Mouse (Mus musculus): ENCODE data around the gene Skint10.

The Skint10 gene

DNA sequence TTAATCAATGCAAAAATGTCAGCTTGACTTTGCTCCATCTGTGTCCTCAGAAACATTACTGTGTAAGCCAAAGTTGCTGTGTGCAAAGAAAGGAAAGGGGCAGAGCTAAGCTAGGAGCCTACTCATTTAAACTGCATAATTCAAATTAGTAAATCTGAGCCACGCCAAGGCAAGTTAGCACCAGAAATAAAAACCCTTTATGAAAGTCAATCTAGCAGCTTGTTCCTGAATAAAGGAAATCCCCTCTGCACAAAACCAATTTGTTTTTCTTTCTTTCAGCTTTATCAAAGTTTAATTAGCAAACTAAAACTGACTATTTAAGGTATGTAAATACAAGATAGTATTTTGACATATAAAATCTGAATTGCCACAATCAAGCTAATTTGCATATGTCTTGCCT lies at the start of gene Skint10:
Skint10 (minus strand) TSS at position 101 of the 400 bp plus-strand sequence.
- DNase-seq, result no peak

DNA sequence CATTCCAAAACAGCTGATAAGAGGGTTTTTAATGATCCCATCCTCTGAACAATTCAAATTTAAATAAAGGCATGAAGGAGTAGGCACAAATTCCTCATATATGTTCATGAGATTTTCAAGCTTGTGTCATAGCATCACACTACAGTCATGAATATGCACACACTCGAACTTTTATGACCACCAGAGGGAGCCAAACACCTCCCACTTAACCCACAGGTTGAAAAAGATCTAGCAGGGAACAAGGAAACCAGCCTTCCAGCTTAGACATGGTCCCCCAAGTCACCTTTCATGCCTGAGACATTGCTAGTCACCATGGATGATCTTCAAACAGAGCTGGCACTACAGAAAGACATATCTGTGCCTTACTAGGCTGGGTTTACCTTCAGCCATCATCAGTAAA lies 16.0 kb upstream of the Skint10 start:
- no peak for DNase-seq

Measured in heart, adult 11 months (tissue).